Mouse (Mus musculus): ENCODE results near the gene Ccdc33.

- TF ChIP-seq EP300 (IDR thresholded peaks at IDR 0.05; ENCODE audit: insufficient read depth, low read depth, low read length) (no peak), CTCF (IDR thresholded peaks at IDR 0.05) (no peak), POLR2A (IDR thresholded peaks at IDR 0.05; ENCODE audit: insufficient read depth, low read depth, low read length) (no peak)
These were observed 65.1 kb downstream of the Ccdc33 start for GRCm38 (mm10) chr9:58053544-58053943.

Measured in heart, adult 2 months (tissue).